In genomic region chr5:113469231-113469630, GRCm38 (mm10) we compare ENCODE assay signal across 19 mouse cellular contexts. TPM values are rescaled to one million over a fixed set of nuclear protein-coding genes. Genes with fewer than 3 reads are reported as not detected.
DNase-seq lines count a peak whose midpoint lies in the region; ATAC-seq and TF ChIP-seq lines count a peak whose summit lies in the region.
"Had no signal": no experiment of that assay in that cellular context is flagged by ENCODE, and none has a peak within 500 bp of the region (broad histone marks: within the 10 kb centered on the region; RNA-seq: fewer than 3 reads in every experiment).

No protein-coding gene starts in this region.

- DNase-seq in kidney, adult 2 months = peak; percentile 31
- peak; percentile 15 for DNase-seq in CH12.LX (ENCODE audit: extremely low read depth)
- peak; percentile 53 for DNase-seq in embryonic facial prominence, embryonic 11.5 days (ENCODE audit: low spot score)
- no peak for DNase-seq in limb, embryonic 14.5 days (ENCODE audit: low spot score)
- DNase-seq in midbrain, embryonic 10.5 days (ENCODE audit: low spot score) = no peak
- DNase-seq in spleen, adult 18-20 months = no peak
- DNase-seq: adrenal gland, postnatal 25 days; cerebellum, adult 2 months; kidney, postnatal 25 days; right cerebral cortex, adult 18-20 months had no signal

- H3K27me3 ChIP-seq in kidney, adult 2 months (replicated peaks; ENCODE audit: control insufficient read depth, insufficient read depth, low read length) = no peaks in the 10 kb centered on the region
- H3K27me3 ChIP-seq in kidney, embryonic 16.5 days (ENCODE audit: insufficient read depth, low read length) = no peaks in the 10 kb centered on the region
- H3K27me3 ChIP-seq in CH12.LX (replicated peaks) = peaks cover 68% of the 10 kb centered on the region
- no peaks in the 10 kb centered on the region for H3K27me3 ChIP-seq in embryonic facial prominence, embryonic 11.5 days (ENCODE audit: control insufficient read depth, insufficient read depth, low read length)
- no peaks in the 10 kb centered on the region for H3K27me3 ChIP-seq in limb, embryonic 14.5 days (ENCODE audit: control insufficient read depth, insufficient read depth, low read length)
- peaks cover 3% of the 10 kb centered on the region; the same call in 1 of the 2 replicates for H3K27me3 ChIP-seq in midbrain, embryonic 10.5 days (ENCODE audit: low read depth, poor library complexity, severe bottlenecking)
- H3K27me3 ChIP-seq in heart, embryonic 11.5 days (ENCODE audit: control insufficient read depth, insufficient read depth, low read length) = no peaks in the 10 kb centered on the region
- H3K27me3 ChIP-seq: lung, embryonic 15.5 days; midbrain, embryonic 13.5 days had no signal

- no peaks in the 10 kb centered on the region for H3K4me1 ChIP-seq in kidney, adult 2 months (ENCODE audit: control insufficient read depth, insufficient read depth, low read length)
- H3K4me1 ChIP-seq in kidney, embryonic 16.5 days (ENCODE audit: insufficient read depth, low read length) = peaks cover 15% of the 10 kb centered on the region
- H3K4me1 ChIP-seq in CH12.LX (ENCODE audit: control insufficient read depth in 1 of 2, insufficient read depth in 2 of 2) = no peaks in the 10 kb centered on the region
- H3K4me1 ChIP-seq in embryonic facial prominence, embryonic 11.5 days (ENCODE audit: control insufficient read depth, insufficient read depth, low read length) = peaks cover 3% of the 10 kb centered on the region
- H3K4me1 ChIP-seq in limb, embryonic 14.5 days (ENCODE audit: control insufficient read depth, insufficient read depth, low read length) = peaks cover 15% of the 10 kb centered on the region
- peaks cover 55% of the 10 kb centered on the region for H3K4me1 ChIP-seq in midbrain, embryonic 10.5 days
- H3K4me1 ChIP-seq in heart, embryonic 11.5 days (ENCODE audit: control insufficient read depth, insufficient read depth, low read length) = no peaks in the 10 kb centered on the region
- H3K4me1 ChIP-seq: heart, embryonic 15.5 days; liver, embryonic 12.5 days had no signal

- no peak overlapping the region for H3K9ac ChIP-seq in kidney, embryonic 16.5 days (replicated peaks; ENCODE audit: low read length)
- H3K9ac ChIP-seq in CH12.LX (ENCODE audit: insufficient read depth, low read depth) = no peak overlapping the region
- no peak overlapping the region for H3K9ac ChIP-seq in embryonic facial prominence, embryonic 11.5 days (replicated peaks; ENCODE audit: low read length)
- no peak overlapping the region for H3K9ac ChIP-seq in limb, embryonic 14.5 days (ENCODE audit: low read depth, low read length, severe bottlenecking)
- H3K9ac ChIP-seq in heart, embryonic 11.5 days (ENCODE audit: low read depth, low read length) = no peak overlapping the region
- H3K9ac ChIP-seq: heart, embryonic 15.5 days; hindbrain, embryonic 12.5 days; liver, embryonic 12.5 days; lung, embryonic 15.5 days; midbrain, embryonic 13.5 days had no signal

- no peak overlapping the region for H3K27ac ChIP-seq in kidney, adult 2 months (ENCODE audit: insufficient read depth, low read depth, low read length)
- no peak overlapping the region for H3K27ac ChIP-seq in kidney, embryonic 16.5 days (ENCODE audit: low read length)
- H3K27ac ChIP-seq in CH12.LX (ENCODE audit: insufficient read depth, low read depth) = no peak overlapping the region
- no peak overlapping the region for H3K27ac ChIP-seq in embryonic facial prominence, embryonic 11.5 days (replicated peaks; ENCODE audit: low read depth, low read length)
- no peak overlapping the region for H3K27ac ChIP-seq in limb, embryonic 14.5 days (replicated peaks; ENCODE audit: low read depth, low read length)
- H3K27ac ChIP-seq in midbrain, embryonic 10.5 days (replicated peaks) = no peak overlapping the region; the same call in 1 of the 2 replicates
- no peak overlapping the region for H3K27ac ChIP-seq in heart, embryonic 11.5 days (ENCODE audit: low read depth, low read length)
- H3K27ac ChIP-seq: heart, embryonic 15.5 days; hindbrain, embryonic 12.5 days; liver, embryonic 12.5 days; lung, embryonic 15.5 days; midbrain, embryonic 13.5 days had no signal

- no peak for TF ChIP-seq RAD21 in CH12.LX (IDR thresholded peaks at IDR 0.05; ENCODE audit: low read depth, low read length)

- no peak for TF ChIP-seq POLR2A in kidney, adult 2 months (IDR thresholded peaks at IDR 0.05; ENCODE audit: low read depth, low read length)
- no peak for TF ChIP-seq POLR2A in CH12.LX (IDR thresholded peaks at IDR 0.05; ENCODE audit: low read depth, low read length)
- TF ChIP-seq POLR2A in limb, embryonic 14.5 days (IDR thresholded peaks at IDR 0.05; ENCODE audit: borderline replicate concordance, extremely low read depth, insufficient read depth, insufficient read length) = no peak

- WGBS in kidney, adult 2 months = 63% methylated on average over 5 of the region's 5 CpGs
- 87% methylated on average over 5 of the region's 5 CpGs for whole genome bisulfite sequencing in kidney, embryonic 16.5 days
- 83% methylated on average over 5 of the region's 5 CpGs for WGBS in embryonic facial prominence, embryonic 11.5 days
- 81% methylated on average over 5 of the region's 5 CpGs for whole genome bisulfite sequencing in limb, embryonic 14.5 days
- WGBS in midbrain, embryonic 10.5 days = 88% methylated on average over 5 of the region's 5 CpGs
- WGBS in heart, embryonic 11.5 days (ENCODE audit: insufficient replicate concordance) = 86% methylated on average over 5 of the region's 5 CpGs

- in situ Hi-C loops in CH12.LX (cut with MboI; ENCODE audit: low pct_ligation_motif_present, low pct_unique_long_range_greater_than_20kb, low sequenced_read_pairs) = no loop called here

- no peaks in the 10 kb centered on the region for H3K79me2 ChIP-seq in CH12.LX (replicated peaks; ENCODE audit: control insufficient read depth, extremely low read depth, insufficient read depth, poor library complexity, severe bottlenecking)

- no peak overlapping the region for H3K4me3 ChIP-seq in kidney, adult 2 months (ENCODE audit: insufficient read depth, low read depth, low read length)
- no peak overlapping the region for H3K4me3 ChIP-seq in kidney, embryonic 16.5 days (ENCODE audit: low read length)
- H3K4me3 ChIP-seq in CH12.LX (replicated peaks in 1 of 3; ENCODE audit: low read depth in 2 of 3, low read length in 2 of 3, poor library complexity in 1 of 3) = no peak overlapping the region
- H3K4me3 ChIP-seq in embryonic facial prominence, embryonic 11.5 days (ENCODE audit: low read depth, low read length) = no peak overlapping the region
- no peak overlapping the region for H3K4me3 ChIP-seq in limb, embryonic 14.5 days (replicated peaks; ENCODE audit: low read length)
- no peak overlapping the region for H3K4me3 ChIP-seq in midbrain, embryonic 10.5 days
- H3K4me3 ChIP-seq in heart, embryonic 11.5 days (ENCODE audit: low read depth, low read length) = no peak overlapping the region
- H3K4me3 ChIP-seq: heart, embryonic 15.5 days; hindbrain, embryonic 12.5 days; liver, embryonic 12.5 days; lung, embryonic 15.5 days; midbrain, embryonic 13.5 days had no signal

- no peaks in the 10 kb centered on the region for H3K9me3 ChIP-seq in kidney, embryonic 16.5 days (ENCODE audit: low read length)
- no peaks in the 10 kb centered on the region for H3K9me3 ChIP-seq in CH12.LX (replicated peaks; ENCODE audit: low read length)
- H3K9me3 ChIP-seq in embryonic facial prominence, embryonic 11.5 days (replicated peaks; ENCODE audit: control insufficient read depth, low read length) = no peaks in the 10 kb centered on the region
- no peaks in the 10 kb centered on the region for H3K9me3 ChIP-seq in limb, embryonic 14.5 days (ENCODE audit: control insufficient read depth, low read length)
- no peaks in the 10 kb centered on the region for H3K9me3 ChIP-seq in midbrain, embryonic 10.5 days (replicated peaks)
- no peaks in the 10 kb centered on the region for H3K9me3 ChIP-seq in heart, embryonic 11.5 days (replicated peaks; ENCODE audit: control insufficient read depth, low read length)
- H3K9me3 ChIP-seq: heart, embryonic 15.5 days; hindbrain, embryonic 12.5 days; liver, embryonic 12.5 days; lung, embryonic 15.5 days; midbrain, embryonic 13.5 days had no signal

- TF ChIP-seq CTCF in kidney, adult 2 months (conservative IDR thresholded peaks at IDR 0.05; ENCODE audit: insufficient read depth, insufficient read length, low read depth, low read length) = no peak
- TF ChIP-seq CTCF in CH12.LX (conservative IDR thresholded peaks at IDR 0.05 in 1 of 2, IDR thresholded peaks at IDR 0.05 in 1 of 2; ENCODE audit: low read depth in 2 of 2, low read length in 2 of 2) = no peak

- no peak for TF ChIP-seq EP300 in CH12.LX (IDR thresholded peaks at IDR 0.05; ENCODE audit: low read length)

- H3K36me3 ChIP-seq in kidney, adult 2 months (ENCODE audit: control insufficient read depth, insufficient read depth, low read length) = no peaks in the 10 kb centered on the region
- H3K36me3 ChIP-seq in kidney, embryonic 16.5 days (ENCODE audit: insufficient read depth, low read length) = no peaks in the 10 kb centered on the region
- H3K36me3 ChIP-seq in CH12.LX (replicated peaks in 1 of 2; ENCODE audit: control insufficient read depth in 1 of 2, insufficient read depth in 1 of 2, low read length in 1 of 2) = no peaks in the 10 kb centered on the region
- H3K36me3 ChIP-seq in embryonic facial prominence, embryonic 11.5 days (replicated peaks; ENCODE audit: control insufficient read depth, insufficient read depth, low read depth, low read length) = no peaks in the 10 kb centered on the region
- H3K36me3 ChIP-seq in limb, embryonic 14.5 days (ENCODE audit: control insufficient read depth, insufficient read depth, low read length) = no peaks in the 10 kb centered on the region
- H3K36me3 ChIP-seq in midbrain, embryonic 10.5 days = no peaks in the 10 kb centered on the region
- H3K36me3 ChIP-seq in heart, embryonic 11.5 days (ENCODE audit: control insufficient read depth, insufficient read depth, low read length) = no peaks in the 10 kb centered on the region
- H3K36me3 ChIP-seq: heart, embryonic 15.5 days; hindbrain, embryonic 12.5 days; liver, embryonic 12.5 days; lung, embryonic 15.5 days; midbrain, embryonic 13.5 days had no signal

- no peak overlapping the region for H3K4me2 ChIP-seq in kidney, embryonic 16.5 days (replicated peaks; ENCODE audit: low read depth, low read length)
- no peak overlapping the region for H3K4me2 ChIP-seq in CH12.LX (ENCODE audit: insufficient read depth, low read depth, poor library complexity, severe bottlenecking)
- H3K4me2 ChIP-seq in embryonic facial prominence, embryonic 11.5 days (ENCODE audit: low read depth, low read length) = no peak overlapping the region
- no peak overlapping the region for H3K4me2 ChIP-seq in limb, embryonic 14.5 days (replicated peaks; ENCODE audit: low read depth, low read length, severe bottlenecking)
- H3K4me2 ChIP-seq in heart, embryonic 11.5 days = no peak overlapping the region
- H3K4me2 ChIP-seq: heart, embryonic 15.5 days; hindbrain, embryonic 12.5 days; liver, embryonic 12.5 days; lung, embryonic 15.5 days; midbrain, embryonic 13.5 days had no signal

- dilution Hi-C loops in CH12.LX (cut with MboI; ENCODE audit: extremely low pct_ligation_motif_present, extremely low pct_unique_long_range_greater_than_20kb, low sequenced_read_pairs) = no loop called here

- ATAC-seq in kidney, embryonic 16.5 days (ENCODE audit: low FRiP score, low TSS enrichment) = no peak
- no peak; the same call in 1 of the 2 replicates for ATAC-seq in embryonic facial prominence, embryonic 11.5 days (replicated peaks; ENCODE audit: insufficient number of reproducible peaks, low FRiP score, low TSS enrichment, low read depth)
- ATAC-seq in limb, embryonic 14.5 days (ENCODE audit: low FRiP score, low read depth) = peak; percentile 62; the same call in 1 of the 2 replicates
- no peak for ATAC-seq in heart, embryonic 11.5 days (replicated peaks; ENCODE audit: insufficient number of reproducible peaks, low FRiP score, low TSS enrichment)
- ATAC-seq: forebrain, embryonic 16.5 days; intestine, embryonic 16.5 days; liver, embryonic 12.5 days had no signal

RNA-seq across cellular contexts. Expression of gene Wscd2, which starts 20.9 kb away (rescaled TPM):
- 9.0 and 10.1 TPM in 2 replicates for polyA plus RNA-seq in kidney, adult 2 months (2012; rRNA removed)
- polyA plus RNA-seq in kidney, embryonic 16.5 days (2015; fragmentation: Nextera tagmentation; extraction: Ambion mirVana) = 3.0 and 3.2 TPM in 2 replicates
- total RNA-seq in CH12.LX (2012; rRNA removed) (0.38 and 0.42 TPM in 2 replicates), CH12.LX (2014; rRNA removed) (0.38 and 0.39 TPM in 2 replicates)
- polyA plus RNA-seq in CH12.LX (2012; ENCODE audit: insufficient read length, low read depth) = 0.48 and 0.51 TPM in 2 replicates
- polyA plus RNA-seq in embryonic facial prominence, embryonic 11.5 days (2014; fragmentation: Nextera tagmentation; extraction: Ambion mirVana) = 2.2 and 2.7 TPM in 2 replicates
- 12.5 and 15.4 TPM in 2 replicates for polyA plus RNA-seq in limb, embryonic 14.5 days (2012; rRNA removed)
- polyA plus RNA-seq in limb, embryonic 14.5 days (2014; fragmentation: Nextera tagmentation; extraction: Ambion mirVana) = 8.4 and 8.9 TPM in 2 replicates
- 9.2 and 11.8 TPM in 2 replicates for polyA plus RNA-seq in midbrain, embryonic 10.5 days (2016; fragmentation: Nextera tagmentation; extraction: Ambion mirVana)
- polyA plus RNA-seq in heart, embryonic 11.5 days (2014; fragmentation: Nextera tagmentation; extraction: Ambion mirVana) = 2.4 and 3.4 TPM in 2 replicates

Comparison
In these comparisons a context has a peak if more than half of its experiments do, and no peak if none do; other contexts are left out.
1. DNase-seq: peak in kidney, adult 2 months (single experiment), CH12.LX (single experiment) and embryonic facial prominence, embryonic 11.5 days (single experiment); none in limb, embryonic 14.5 days (single experiment), midbrain, embryonic 10.5 days (single experiment) and spleen, adult 18-20 months (0 of 2).